Mouse (Mus musculus) heart, postnatal 0 days (tissue): ENCODE measurements around the gene Gpd2. TPM values are rescaled to one million over a fixed set of nuclear protein-coding genes. Genes with fewer than 3 reads are reported as not detected.

Source experiments
- ATAC-seq: fragments of 200-750 bp; cut with Nextera tagmentation; 2 replicates; pipeline ENCODE4 v1.8.0; 2017; ENCODE audit warnings: low read depth, moderate number of reproducible peaks, moderate library complexity; ENCODE audit not compliant: insufficient read depth
- DNase-seq: peaks from one replicate; pipeline ENCODE4 v3.0.0-alpha.2; 2016; ENCODE audit warnings: low spot score
- H3K27ac ChIP-seq: fragments of 300-500 bp; sonication (generic); 2 replicates; pipeline ENCODE4 v1.5.1; 2014; ENCODE audit warnings: low read depth, mild to moderate bottlenecking
- H3K27me3 ChIP-seq: fragments of 300-500 bp; sonication (generic); 2 replicates; pipeline ENCODE4 v1.6.1; 2014; ENCODE audit warnings: low read length, mixed read lengths; ENCODE audit not compliant: control insufficient read depth, insufficient read depth
- H3K36me3 ChIP-seq: fragments of 300-500 bp; sonication (generic); replicated peaks from 2 replicates; pipeline ENCODE4 v1.6.1; 2014; ENCODE audit warnings: low read length, mixed read lengths; ENCODE audit not compliant: control insufficient read depth, insufficient read depth
- H3K4me1 ChIP-seq: fragments of 300-500 bp; sonication (generic); 2 replicates; pipeline ENCODE4 v1.6.1; 2014; ENCODE audit warnings: antibody characterized with exemption; ENCODE audit not compliant: control insufficient read depth, insufficient read depth
- H3K4me2 ChIP-seq: fragments of 300-500 bp; sonication (generic); 2 replicates; pipeline ENCODE4 v1.6.1; 2014; ENCODE audit warnings: low read depth, mild to moderate bottlenecking, low read length, moderate library complexity
- H3K4me3 ChIP-seq: fragments of 300-500 bp; sonication (generic); 2 replicates; pipeline ENCODE4 v1.5.1; 2014; ENCODE audit warnings: low read depth, low read length
- H3K9ac ChIP-seq: fragments of 300-500 bp; sonication (generic); replicated peaks from 2 replicates; pipeline ENCODE4 v1.6.1; 2014; ENCODE audit warnings: low read depth, low read length, mixed read lengths
- H3K9me3 ChIP-seq: fragments of 300-500 bp; sonication (generic); replicated peaks from 2 replicates; pipeline ENCODE4 v1.6.1; 2016; ENCODE audit warnings: low read length; ENCODE audit not compliant: control insufficient read depth
- CTCF ChIP-seq: IDR thresholded peaks from 2 replicates; pipeline ENCODE4 v1.5.1; 2016; ENCODE audit warnings: antibody characterized with exemption, control low read depth, low read depth
- EP300 ChIP-seq: IDR thresholded peaks from 2 replicates; pipeline ENCODE4 v1.6.1; 2016; ENCODE audit warnings: antibody characterized with exemption, low read depth
- WGBS: fragments of 180-500 bp; shearing (Covaris S2); extraction: QIAGEN DNeasy Blood & Tissue Kit; methylation state at CpG from one replicate; pipeline ENCODE4 v1.1.7; 2014; 5-methylcytosine and 5-hydroxymethylcytosine counted together
- polyA plus RNA-seq: library from polyadenylated mRNA; unstranded; fragments of >200 nt; fragmentation: Nextera tagmentation; extraction: Ambion mirVana; gene quantifications from 2 replicates; pipeline ENCODE4 v1.2.1, GENCODE M21; 2015
- total RNA-seq: library from RNA; depleted of rRNA; stranded (reverse); fragments of >200 nt; gene quantifications from 2 replicates; pipeline ENCODE4 v1.2.3, GENCODE M21; 2014; ENCODE audit warnings: low replicate concordance; rRNA removed

The Gpd2 gene
- total RNA-seq (9.0 and 17.3 TPM in 2 replicates), polyA plus RNA-seq (8.4 and 10.6 TPM in 2 replicates)

- DNase-seq = no peak
- Histone ChIP-seq H3K4me2 (peak within 1 kb of the TSS; percentile 84), H3K4me3 (peak within 1 kb of the TSS; percentile 82), H3K9me3 (no peaks in the 10 kb centered on the region), H3K36me3 (no peaks in the 10 kb centered on the region), H3K4me1 (peaks cover 9% of the 10 kb centered on the region; the same call in 1 of the 2 replicates), H3K9ac (peak within 1 kb of the TSS; percentile 87), H3K27me3 (no peaks in the 10 kb centered on the region), H3K27ac (peak within 1 kb of the TSS; percentile 83)
- peak; percentile 17; the same call in 1 of the 2 replicates for ATAC-seq
- TF ChIP-seq EP300 = no peak
- TF ChIP-seq CTCF = no peak
- 5% methylated on average over 20 of the region's 20 CpGs for WGBS
These were observed at the start of gene Gpd2 for GRCm38 (mm10) chr2:57237475-57237919. Gene Gpd2 (plus strand): TSS chr2:57237635.

GRCm38 (mm10) chr2:57188237-57188636 is 49.2 kb upstream of the Gpd2 start:
- Histone ChIP-seq H3K27me3 (no peaks in the 10 kb centered on the region), H3K36me3 (no peaks in the 10 kb centered on the region), H3K4me1 (no peaks in the 10 kb centered on the region), H3K4me2 (no peak overlapping the region), H3K27ac (no peak overlapping the region), H3K9me3 (no peaks in the 10 kb centered on the region), H3K4me3 (no peak overlapping the region), H3K9ac (no peak overlapping the region)
- TF ChIP-seq CTCF (no peak), EP300 (no peak)
- DNase-seq (no peak), ATAC-seq (no peak)
- WGBS = 62% methylated on average over 9 of the region's 9 CpGs

- H3K4me3 ChIP-seq = no peak overlapping the region
- H3K9ac ChIP-seq = no peak overlapping the region
- no peaks in the 10 kb centered on the region for H3K36me3 ChIP-seq
- ATAC-seq = no peak
- no peaks in the 10 kb centered on the region for H3K27me3 ChIP-seq
- TF ChIP-seq CTCF (no peak), EP300 (no peak)
- H3K9me3 ChIP-seq = no peaks in the 10 kb centered on the region
- DNase-seq = no peak
- no peak overlapping the region for H3K4me2 ChIP-seq
- H3K27ac ChIP-seq = no peak overlapping the region
- no peaks in the 10 kb centered on the region for H3K4me1 ChIP-seq
These were observed 46.6 kb upstream of the Gpd2 start for GRCm38 (mm10) chr2:57190884-57191283.

- Histone ChIP-seq H3K9ac (no peak overlapping the region), H3K4me2 (no peak overlapping the region), H3K4me1 (no peaks in the 10 kb centered on the region), H3K9me3 (no peaks in the 10 kb centered on the region), H3K27ac (no peak overlapping the region), H3K27me3 (no peaks in the 10 kb centered on the region), H3K36me3 (no peaks in the 10 kb centered on the region), H3K4me3 (no peak overlapping the region)
- ATAC-seq (no peak), DNase-seq (no peak)
- TF ChIP-seq CTCF (no peak), EP300 (no peak)
- 75% methylated on average over 3 of the region's 3 CpGs for WGBS
These were observed 38.4 kb upstream of the Gpd2 start for GRCm38 (mm10) chr2:57199046-57199445.

GRCm38 (mm10) chr2:57208472-57209083 is 28.9 kb upstream of the Gpd2 start:
- 77% methylated on average over 9 of the region's 9 CpGs for WGBS
- Histone ChIP-seq H3K4me2 (no peak overlapping the region), H3K9me3 (no peaks in the 10 kb centered on the region), H3K27me3 (no peaks in the 10 kb centered on the region), H3K36me3 (no peaks in the 10 kb centered on the region), H3K4me1 (no peaks in the 10 kb centered on the region), H3K27ac (no peak overlapping the region), H3K4me3 (no peak overlapping the region), H3K9ac (no peak overlapping the region)
- no peak for DNase-seq
- ATAC-seq = no peak
- TF ChIP-seq EP300 (no peak), CTCF (no peak)
